Mouse (Mus musculus) adrenal gland, postnatal 10 days (tissue): ENCODE results near the gene Pla1a. TPM values are rescaled to one million over a fixed set of nuclear protein-coding genes. Genes with fewer than 3 reads are reported as not detected.
"Not testable (repeated sequence)": the region's sequence is repeated elsewhere in the genome, so short reads cannot be mapped to it uniquely, and the experiment has no call there.

Experiments
- DNase-seq: peaks from one replicate; pipeline ENCODE4 v3.0.0; 2021; ENCODE audit warnings: mixed read lengths
- total RNA-seq, 2 experiments: library from RNA; stranded (reverse); gene quantifications; 2 replicates each; pipeline ENCODE4 v1.2.3; 2021

The Pla1a gene
- total RNA-seq, 2 experiments from 2014 or later, result 19.9 to 29.6 TPM

DNA sequence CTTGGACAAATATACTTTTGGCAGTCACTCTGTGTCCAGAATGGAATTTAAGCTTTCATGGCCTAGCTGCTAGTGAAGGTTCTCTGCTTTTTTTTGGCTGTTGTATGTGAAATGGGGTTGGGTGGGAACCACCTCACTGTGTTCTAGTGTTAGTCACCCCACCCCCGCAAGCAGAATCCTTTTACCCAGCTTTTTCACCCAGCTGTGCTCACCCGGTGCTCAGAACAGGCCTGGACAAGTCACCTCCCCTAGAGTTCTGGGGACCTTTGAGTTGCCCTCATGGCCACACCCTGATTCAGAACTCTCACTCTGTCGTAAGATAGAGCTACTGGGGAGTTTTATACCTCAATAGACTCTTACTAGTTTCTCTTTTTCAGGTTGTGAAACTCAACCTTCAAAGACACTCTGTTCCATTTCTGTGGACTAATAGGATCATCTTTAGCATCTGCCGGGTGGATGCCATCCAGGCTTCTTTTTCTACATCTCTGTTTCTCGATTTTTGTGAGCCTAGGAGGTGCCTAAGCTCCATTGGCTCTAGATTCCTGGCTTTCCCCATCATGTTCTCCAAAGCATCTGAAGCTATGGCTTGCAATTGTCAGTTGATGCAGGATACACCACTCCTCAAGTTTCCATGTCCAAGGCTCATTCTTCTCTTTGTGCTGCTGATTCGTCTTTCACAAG is 25.8 kb upstream of the Pla1a start:
- no peak for DNase-seq

DNA sequence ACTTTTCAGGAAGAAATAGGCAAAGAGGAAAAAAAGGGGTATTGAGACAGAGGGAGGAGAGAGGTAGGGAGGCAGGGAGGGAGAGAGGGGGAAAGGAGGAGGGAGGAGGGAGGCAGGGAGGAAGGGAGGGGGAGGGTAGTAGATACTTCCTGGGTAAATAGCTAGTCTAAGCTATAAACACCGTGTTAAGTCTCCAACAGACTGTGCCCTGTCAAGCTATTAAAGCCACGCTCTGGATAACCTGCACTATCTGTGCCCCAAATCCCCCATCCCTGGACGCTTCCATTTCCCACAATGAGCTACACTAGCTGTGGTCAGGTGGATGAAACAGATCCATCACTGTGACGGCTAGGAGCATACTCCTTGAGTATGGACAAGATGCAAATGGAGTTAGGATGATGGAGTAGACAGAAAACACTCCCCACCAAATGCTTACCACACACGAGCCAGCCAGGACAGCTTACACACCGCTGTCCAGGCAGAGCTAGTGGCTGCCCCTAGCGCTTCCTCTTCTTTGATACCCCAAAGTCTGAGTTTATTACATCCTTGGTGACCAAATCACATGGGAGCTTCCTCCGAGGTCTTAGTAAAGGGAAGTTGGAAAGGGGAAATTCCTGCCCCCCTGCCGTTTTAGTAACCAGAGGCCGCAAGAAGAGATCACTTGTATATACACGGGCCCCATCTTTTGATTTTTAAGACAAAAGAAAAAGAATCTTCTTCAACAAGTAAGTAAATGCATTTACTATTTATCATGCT is 24.0 kb upstream of the Pla1a start:
- DNase-seq, result no peak

DNA sequence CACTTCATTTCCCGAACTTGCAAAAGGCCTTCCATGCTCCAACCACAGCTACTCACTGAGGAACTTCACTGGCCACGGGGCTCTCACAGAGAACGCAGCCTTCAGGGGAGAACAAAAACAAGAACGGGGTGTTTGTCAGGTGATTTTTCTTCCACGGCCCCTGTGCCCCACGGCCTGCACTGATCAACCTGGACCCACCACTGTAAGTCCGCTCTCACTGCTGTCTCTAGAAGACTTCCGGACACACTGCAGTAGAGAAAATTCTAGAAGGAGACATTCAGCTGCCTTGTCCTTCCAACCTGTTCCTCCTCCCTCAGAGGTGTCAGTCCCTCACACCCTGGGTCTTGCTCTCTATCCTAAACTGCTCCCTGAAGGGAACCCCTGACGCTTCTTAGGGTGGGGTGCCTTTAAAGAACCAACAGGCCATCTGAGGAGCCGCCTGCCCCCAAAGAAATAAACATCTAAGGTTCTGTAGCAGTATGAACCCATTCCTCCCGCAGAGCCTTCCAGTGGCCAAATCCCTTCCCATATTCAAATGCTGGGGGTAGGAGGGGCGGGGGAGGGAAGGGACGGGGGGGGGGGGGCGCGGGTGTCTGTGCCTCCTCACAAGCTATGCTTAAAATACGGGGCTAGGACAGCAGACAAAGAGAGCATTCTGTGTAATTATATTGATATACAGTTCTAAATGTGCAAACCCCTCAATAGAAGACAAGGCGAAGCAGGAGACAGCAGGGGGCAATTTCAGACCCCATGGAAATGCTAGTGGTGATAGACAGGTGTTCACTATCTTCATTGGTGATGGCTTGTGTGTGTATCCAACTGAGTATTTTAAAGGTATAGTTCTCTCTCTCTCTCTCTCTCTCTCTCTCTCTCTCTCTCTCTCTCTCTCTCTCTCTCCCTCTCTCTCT is 22.8 kb upstream of the Pla1a start, which contains the start of gene Cd80:
TSS of gene Cd80 (plus strand) at position 51 of the 908 bp plus-strand sequence.
- no peak for DNase-seq

DNA sequence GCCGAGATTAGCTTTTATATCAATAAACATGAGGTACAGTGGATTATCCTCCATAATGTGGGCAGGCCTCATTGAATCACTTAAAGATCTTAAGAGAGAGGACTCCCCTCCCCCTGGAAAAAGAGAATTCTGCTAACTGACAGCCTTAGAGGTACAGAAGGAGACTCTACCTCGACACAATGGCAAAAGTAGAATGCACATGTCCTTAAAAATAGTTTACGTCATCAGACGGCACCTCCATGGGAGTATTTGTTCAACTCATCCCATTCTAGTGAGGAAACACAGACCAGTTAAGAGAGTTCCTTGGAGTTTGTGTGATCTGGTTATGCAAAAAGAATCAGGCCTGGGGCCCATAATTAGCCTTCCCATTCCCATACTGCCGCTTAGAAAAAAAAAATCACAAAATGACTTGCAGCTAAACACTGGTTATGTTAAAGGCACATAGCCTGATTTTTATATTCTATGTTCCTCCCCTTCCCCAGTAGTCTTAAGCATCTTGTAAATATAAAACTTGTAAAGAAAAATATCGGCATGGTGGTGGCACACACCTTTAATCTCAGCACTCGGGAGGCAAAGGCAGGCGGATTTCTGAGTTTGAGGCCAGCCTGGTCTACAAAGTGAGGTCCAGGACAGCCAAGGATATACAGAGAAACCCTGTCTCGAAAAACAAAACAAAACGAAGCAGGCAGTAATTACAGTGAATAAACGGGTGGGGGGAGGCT is 21.7 kb upstream of the Pla1a start:
- DNase-seq, result no peak

DNA sequence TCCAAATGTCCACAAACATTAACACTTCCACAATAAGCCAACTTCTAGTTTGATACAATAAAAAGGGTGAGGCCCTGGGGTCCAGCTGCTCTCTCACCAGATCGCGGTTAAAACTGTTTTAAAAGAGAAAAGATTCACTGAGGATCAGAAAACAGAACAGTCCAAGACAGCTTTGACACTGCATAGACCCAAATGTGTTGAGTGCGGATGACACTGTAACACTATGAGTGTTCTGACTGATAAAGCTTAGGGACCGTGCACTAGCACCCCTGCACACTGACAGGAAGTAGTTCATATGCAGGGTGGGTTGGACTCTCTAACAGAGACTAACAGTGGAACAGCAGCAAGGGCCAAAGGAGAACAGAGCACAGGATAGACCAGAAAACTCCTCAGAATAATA is 21.0 kb upstream of the Pla1a start:
- no peak for DNase-seq

DNA sequence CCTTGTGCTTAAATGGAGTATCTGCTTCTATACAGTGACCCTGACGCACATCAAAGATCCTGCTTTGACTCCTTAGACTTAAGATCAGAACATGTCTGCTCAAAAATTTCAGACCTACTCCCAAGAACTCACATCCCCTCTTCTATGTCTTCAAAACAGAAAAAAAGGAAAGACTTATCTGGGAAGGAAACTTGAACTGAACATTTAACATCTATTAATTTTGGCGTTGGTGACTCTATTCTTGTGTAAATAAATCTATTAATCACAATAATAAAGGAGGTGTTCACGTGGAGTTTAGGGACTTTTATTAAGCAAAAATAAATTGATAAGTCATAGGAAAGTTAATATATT is 20.2 kb upstream of the Pla1a start:
- no peak for DNase-seq

DNA sequence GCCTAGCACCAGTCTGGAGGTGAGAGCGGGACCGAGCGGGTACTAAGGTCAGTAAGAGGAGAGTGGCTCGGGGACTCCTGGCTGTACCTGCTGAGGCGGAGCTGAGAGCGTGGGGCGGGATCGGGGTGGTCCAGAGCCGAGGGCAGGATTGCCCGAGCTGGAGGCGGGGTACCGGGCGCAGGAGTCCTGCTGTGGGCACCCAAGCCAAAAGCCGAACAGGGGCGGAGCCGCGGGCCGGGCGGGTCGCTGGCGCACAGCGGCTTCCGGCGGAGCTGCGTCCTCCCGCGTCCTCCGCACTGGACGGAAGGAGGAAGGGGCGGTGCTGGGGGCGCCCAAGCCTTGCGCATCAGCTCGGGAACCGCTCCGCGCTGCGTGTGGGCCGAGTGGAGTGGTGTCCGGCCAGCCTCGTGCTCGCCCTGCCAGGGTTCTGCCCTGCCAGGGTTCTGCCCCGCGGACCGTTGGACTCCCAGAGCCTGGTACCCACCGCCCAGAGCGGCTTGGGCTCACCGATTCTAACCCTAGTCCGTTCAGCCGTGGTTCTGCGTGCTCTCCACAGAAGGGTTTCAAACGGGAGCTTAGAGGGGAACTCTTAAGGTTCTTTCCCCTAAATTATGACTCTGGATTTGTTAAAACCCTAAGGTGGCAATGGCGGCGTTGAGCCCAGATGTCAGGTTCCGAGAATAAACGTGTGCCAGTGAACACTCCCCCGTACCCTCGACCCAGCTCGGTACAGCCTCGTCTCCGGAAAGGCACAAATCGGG is 19.7 kb upstream of the Pla1a start, which contains the start of gene Adprh:
TSS of gene Adprh (minus strand) at position 262 of the 761 bp plus-strand sequence.
- DNase-seq, result peak; percentile 98

DNA sequence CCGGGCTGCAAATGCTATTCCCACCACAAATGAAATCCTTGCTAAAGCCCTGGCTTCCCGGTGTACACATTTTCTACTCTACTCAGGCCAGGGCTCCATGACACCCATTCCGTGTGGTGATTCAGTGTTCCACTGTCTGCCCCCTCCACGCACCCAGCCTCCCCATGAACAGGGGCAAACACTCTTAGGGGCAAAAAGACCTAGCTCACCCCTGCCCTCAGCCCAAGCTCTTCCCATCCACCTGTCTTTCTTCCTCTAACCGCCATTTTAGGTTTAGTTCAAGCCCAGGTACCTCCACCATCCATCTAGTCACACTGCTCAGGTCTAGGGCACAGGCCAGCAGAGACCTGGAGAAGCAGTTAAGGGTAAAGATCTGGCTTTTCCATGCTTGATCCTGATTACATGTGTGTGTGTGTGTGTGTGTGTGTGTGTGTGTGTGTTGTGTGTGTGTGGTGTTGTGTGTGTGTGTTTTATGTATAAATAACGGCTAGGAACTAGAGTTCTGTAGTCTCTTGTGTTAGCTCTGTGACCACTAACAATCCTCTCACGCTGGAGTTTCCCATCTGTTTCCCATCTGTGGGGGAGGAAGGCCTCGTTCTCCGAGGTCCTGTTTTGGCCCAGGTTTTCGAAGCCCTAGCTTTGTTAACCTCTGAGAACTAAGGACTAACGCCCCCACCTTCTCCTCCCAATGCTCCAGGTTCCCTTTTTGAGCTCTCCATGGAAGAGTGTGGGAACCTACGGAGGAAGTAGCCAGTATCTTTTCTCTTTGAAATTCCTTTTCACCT is 18.7 kb upstream of the Pla1a start:
- peak; percentile 26 for DNase-seq

DNA sequence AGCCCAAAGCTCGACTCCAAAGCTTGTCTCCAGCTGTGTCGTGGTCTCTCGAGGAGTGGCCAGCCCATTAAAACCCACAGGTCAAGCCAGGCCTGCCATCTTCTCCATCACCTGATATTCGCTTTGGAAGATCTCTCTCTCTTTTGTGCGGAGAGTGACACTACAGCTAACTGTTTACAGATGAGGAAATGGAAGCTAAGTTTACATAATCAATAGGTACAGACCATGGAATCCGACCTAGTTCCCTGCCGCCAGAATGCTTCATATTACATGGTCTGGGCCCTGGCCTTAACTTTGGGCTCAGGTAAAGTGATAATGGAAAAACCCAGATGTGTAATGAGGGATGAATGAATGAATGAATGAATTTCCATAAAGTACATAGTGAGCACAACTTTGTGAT is 17.8 kb upstream of the Pla1a start:
- no peak for DNase-seq

DNA sequence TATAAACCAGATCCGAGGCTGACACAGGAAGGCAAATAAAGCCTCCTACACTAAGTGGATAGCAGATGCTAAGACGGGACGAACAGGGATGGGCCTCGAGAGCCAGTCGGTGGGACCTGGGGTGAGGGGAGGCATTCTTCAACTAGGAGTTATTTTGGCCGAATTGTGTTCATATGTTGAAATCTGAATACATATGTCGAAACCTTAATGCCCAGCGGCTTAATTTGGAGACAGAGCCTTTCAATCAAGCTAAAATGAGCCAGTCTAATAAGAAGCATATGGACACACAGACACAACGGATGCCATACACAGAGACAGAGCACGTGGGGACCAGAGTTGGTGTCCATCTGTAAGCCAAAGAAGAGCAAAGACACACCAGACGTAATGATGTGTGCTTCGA is 15.5 kb upstream of the Pla1a start:
- DNase-seq, result no peak

DNA sequence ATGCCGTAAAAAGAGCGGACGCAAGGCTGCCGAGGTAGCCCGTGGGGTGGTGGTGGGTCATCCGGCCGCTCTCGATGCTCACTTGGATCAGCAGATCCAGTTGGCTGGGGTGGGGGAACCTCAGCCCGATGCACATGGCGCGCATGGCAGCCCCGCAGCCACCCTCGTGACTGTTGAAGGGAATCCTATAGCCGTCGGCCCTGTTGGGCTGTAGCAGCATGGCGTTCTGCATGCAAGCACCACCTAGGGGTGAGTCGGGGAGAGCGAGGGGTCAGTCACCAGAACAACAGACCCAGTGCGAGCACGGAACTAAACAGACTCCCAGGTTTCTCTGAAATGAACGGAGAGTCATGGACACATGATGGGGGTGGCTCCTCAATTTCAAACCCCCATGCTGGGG is 14.4 kb upstream of the Pla1a start:
- no peak for DNase-seq

DNA sequence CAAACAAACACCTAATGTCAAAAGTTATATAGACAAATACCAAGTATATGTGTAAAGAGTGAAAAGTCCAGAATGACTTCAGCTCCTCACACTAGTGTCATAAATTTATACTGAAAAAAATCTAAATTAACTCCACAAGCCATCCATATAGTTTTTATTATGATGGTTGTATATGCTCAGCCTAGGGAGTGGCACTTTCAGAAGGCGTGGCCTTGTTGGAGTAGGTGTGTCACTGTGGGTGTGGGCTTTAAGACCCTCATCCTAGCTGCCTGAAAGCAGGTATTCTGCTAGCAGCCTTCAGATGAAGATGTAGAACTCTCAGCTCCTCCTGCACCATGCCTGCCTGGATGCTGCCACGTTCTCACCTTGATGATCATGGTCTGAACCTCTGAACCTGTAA is 13.2 kb upstream of the Pla1a start:
- DNase-seq, result not testable (repeated sequence)

DNA sequence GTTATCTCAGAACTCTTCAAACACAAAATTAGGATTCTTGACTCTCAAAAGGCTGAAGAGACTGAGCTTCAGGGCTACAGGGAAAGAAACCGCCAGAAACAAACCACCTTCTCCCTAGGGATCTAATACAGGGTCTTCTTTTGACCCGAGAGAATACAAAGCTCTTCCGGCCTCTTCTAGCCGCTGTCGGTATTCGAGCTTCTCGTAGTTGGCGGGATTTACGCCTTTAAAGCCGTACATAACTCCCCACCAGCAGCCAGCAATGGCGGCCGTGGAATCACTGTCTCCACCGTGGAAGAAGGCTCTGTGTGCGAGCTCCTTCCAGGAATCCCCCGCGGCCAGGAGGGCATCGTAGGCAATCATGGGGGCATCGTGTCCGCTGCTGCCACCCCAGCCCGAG is 12.6 kb upstream of the Pla1a start:
- no peak for DNase-seq

DNA sequence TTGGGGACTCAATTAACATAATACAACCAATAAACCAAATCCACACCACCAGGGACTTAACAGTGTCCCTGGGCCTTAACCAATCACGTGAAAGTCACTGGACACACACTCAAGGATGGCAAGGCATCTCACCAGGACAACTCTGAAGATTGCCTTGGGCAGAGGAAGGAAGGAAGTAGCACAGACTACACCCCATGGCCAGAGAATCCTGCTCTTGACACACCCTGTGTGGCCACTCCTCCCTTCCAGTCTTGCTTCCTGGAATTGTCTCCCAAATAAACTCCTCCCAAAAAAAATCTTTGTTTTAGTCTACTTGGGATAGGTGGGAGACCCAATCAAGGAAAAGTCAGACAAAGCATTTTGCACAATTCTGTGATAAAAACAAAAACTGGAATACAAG is 12.1 kb upstream of the Pla1a start:
- DNase-seq, result no peak

DNA sequence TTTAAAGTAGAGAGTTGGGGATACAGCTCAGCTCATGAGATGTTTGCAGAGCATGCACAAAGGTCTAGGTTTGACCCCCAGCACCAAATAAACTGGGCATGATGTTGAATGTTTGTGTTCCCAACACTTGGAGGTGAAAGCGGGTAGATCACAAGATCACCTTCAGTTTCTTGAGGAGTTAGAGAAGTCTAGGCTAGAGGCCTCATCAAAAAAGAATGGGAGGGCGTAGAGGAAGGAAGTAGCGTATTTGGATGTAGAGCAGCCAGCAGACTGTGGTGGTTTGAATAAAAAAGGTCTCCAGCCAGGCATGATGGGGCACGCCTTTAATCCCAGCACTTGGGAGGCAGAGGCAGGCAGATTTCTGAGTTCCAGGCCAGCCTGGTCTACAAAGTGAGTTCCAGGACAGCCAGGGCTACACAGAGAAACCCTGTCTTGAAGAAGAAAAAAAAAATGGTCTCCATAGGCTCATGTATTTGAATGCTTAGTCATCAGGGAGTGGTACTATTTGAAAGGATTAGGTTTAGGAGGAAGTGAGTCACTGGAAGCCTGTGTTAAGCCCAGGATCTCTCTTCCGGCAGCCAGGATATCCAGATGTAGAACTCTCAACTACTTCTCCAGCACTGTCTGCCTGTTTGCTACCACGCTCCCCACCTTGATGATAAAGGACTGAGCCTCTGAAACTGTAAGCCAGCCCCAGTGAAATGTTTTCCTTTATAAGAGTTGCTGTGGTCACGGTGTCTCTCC is 10.9 kb upstream of the Pla1a start:
- no peak for DNase-seq

DNA sequence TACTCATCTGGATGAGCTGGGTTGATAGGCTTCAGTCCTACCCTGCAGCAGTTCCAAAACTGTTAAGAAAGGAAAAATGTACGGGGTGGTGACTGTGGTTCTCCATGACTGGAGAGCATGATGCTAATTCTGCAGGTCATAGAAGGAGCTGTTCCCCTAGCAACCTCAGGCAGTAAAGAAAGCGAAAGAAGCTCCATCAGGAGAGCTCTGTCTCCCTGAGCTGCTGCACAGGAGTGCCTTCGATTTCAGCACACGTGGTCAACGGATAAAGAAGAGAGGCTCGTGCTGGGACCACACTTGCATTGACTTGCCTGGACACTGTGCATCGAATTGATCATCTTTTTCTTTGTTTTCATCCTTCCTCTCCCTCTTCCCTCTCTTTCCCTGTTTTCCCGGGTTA is 9.3 kb upstream of the Pla1a start:
- no peak for DNase-seq

DNA sequence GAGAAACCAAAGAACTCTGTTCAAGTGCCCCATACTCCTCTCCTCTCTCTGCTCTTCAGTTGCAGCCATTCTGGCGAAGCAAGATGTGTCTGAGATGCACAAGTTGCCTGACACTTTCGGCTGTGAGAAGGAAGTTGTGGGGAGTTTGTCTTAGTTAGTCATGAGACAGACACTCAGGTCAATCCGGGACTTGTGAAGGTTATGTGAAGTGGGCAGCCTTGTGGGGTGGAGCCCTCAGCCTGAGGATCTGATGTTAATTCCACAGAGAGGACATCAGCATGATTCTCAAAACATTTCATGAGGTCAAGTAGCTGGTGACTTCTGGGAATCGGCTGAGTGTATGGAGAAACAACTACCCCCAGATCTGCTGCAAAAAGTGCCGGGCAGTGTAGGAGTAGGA is 8.7 kb upstream of the Pla1a start:
- DNase-seq, result no peak

DNA sequence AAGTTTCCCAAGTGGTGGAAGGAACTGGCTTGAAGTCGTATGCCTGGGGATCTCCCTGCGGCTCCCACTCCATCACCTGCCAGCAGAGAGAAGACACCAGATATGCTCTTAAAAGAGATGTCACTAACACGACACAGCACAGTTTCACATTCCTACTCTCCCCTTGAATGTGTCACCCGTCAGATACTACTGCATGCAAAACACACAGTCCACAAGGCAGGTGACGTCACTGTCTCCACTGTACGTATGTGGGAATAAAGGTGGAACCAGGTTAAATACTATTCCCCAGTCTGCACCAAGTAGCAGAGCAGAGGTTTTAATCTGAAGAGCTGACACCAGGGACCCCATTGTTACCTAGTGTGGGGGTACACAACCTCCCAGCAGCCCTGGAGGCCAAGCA is 7.5 kb upstream of the Pla1a start:
- no peak for DNase-seq

DNA sequence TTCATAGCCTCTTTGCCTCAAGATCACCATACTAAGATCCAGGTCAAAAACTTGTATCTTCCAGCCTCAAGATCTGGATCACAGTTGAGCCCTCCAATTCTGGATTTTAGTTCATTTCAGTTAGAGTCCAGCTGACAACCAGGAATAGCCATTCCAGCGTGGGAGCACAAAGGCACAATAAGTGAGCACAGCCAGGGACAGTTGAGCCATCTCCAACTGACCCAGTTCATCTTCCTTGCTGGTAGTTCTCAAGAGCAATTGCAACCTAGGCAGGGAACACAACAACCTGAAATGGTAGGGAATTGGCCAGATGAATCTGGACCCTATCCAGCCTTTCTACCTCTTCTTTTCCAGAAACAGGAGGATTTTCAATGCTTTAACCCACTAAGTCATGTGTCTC is 6.2 kb upstream of the Pla1a start:
- DNase-seq, result no peak

DNA sequence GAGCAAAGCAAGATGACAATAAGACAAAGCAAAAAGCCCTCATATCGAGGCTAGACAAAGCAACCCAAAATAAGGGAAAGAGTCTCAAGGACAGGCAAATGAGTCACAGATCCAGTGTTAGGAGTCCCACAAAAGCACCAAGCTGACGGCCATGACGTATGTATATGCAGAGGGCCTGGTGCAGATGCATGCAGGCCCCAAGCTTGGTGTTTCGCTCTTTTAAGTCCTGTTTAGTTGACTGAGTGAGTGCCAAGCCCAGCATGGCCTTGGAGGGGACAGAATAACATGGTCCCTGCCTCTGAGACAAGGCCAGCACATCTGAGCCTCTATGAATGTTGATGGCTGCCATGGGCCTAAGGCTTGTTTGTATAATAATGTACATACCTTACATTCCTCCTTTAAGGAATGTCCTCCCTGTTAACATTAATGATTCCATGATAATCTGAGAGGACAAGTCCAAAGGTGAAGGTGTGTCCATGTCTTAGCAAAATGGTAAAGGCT is 1.4 kb upstream of the Pla1a start:
- peak; percentile 42 for DNase-seq
